Mouse (Mus musculus): ENCODE measurements around the gene 6430550D23Rik.
"Not testable (repeated sequence)": the region's sequence is repeated elsewhere in the genome, so short reads cannot be mapped to it uniquely, and the experiment has no call there.

Gene 6430550D23Rik

GRCm38 (mm10) chr2:155956134-155957059 lies 51.4 kb downstream of the 6430550D23Rik start, which contains the start of gene Cep250:
Gene Cep250, plus strand, starts transcription at chr2:155956458.
- peak; percentile 82 for DNase-seq (ENCODE audit: low read depth, low spot score)

- no peak for DNase-seq (ENCODE audit: low read depth, low spot score)
Observed at GRCm38 (mm10) chr2:155952006-155952405, 55.8 kb downstream of the 6430550D23Rik start.

- no peak for DNase-seq (ENCODE audit: low read depth, low spot score)
Observed at GRCm38 (mm10) chr2:155949362-155949761, 58.4 kb downstream of the 6430550D23Rik start.

- no peak for DNase-seq (ENCODE audit: low read depth, low spot score)
Observed at GRCm38 (mm10) chr2:155947390-155948002, 60.3 kb downstream of the 6430550D23Rik start.

- DNase-seq (ENCODE audit: low read depth, low spot score): no peak
Observed at GRCm38 (mm10) chr2:155946499-155946898, 61.3 kb downstream of the 6430550D23Rik start.

GRCm38 (mm10) chr2:155946069-155946468 lies 61.7 kb downstream of the 6430550D23Rik start:
- no peak for DNase-seq (ENCODE audit: low read depth, low spot score)

- no peak for DNase-seq (ENCODE audit: low read depth, low spot score)
Observed at GRCm38 (mm10) chr2:155945580-155945979, 62.2 kb downstream of the 6430550D23Rik start.

- DNase-seq (ENCODE audit: low read depth, low spot score): no peak
Observed at GRCm38 (mm10) chr2:155945124-155945523, 62.7 kb downstream of the 6430550D23Rik start, which contains the start of gene Gdf5. Gene Gdf5, minus strand, starts transcription at chr2:155945367.

GRCm38 (mm10) chr2:155944685-155945084 lies 63.1 kb downstream of the 6430550D23Rik start:
- DNase-seq (ENCODE audit: low read depth, low spot score): no peak

- DNase-seq (ENCODE audit: low read depth, low spot score): no peak
Observed at GRCm38 (mm10) chr2:155943463-155943862, 64.3 kb downstream of the 6430550D23Rik start.

- no peak for DNase-seq (ENCODE audit: low read depth, low spot score)
Observed at GRCm38 (mm10) chr2:155941697-155942442, 65.9 kb downstream of the 6430550D23Rik start.

- DNase-seq (ENCODE audit: low read depth, low spot score): no peak
Observed at GRCm38 (mm10) chr2:155940681-155941080, 67.1 kb downstream of the 6430550D23Rik start, which contains the start of gene Gm15557. Gene Gm15557, plus strand, starts transcription at chr2:155940728.

- no peak for DNase-seq (ENCODE audit: low read depth, low spot score)
Observed at GRCm38 (mm10) chr2:155939897-155940529, 67.8 kb downstream of the 6430550D23Rik start.

- peak; percentile 93 for DNase-seq (ENCODE audit: low read depth, low spot score)
Observed at GRCm38 (mm10) chr2:155929531-155930442, 78.0 kb downstream of the 6430550D23Rik start, which contains the start of gene Uqcc1. Gene Uqcc1, minus strand, starts transcription at chr2:155930310.

GRCm38 (mm10) chr2:155928711-155929345 lies 78.9 kb downstream of the 6430550D23Rik start:
- DNase-seq (ENCODE audit: low read depth, low spot score): no peak

- not testable (repeated sequence) for DNase-seq (ENCODE audit: low read depth, low spot score)
Observed at GRCm38 (mm10) chr2:155925213-155925612, 82.6 kb downstream of the 6430550D23Rik start.

Data from brain, embryonic 18.5 days (tissue).